Mouse (Mus musculus): ENCODE results near the gene Comt. TPM values are rescaled to one million over a fixed set of nuclear protein-coding genes. Genes with fewer than 3 reads are reported as not detected.

Comt gene
- 10 to 100 TPM; 78.2 to 82.4 TPM for total RNA-seq (2021)
- long read RNA-seq, transcript Comt-202 (5 exons, 1,866 nt) = major isoform, 38 of 50 reads
- long read RNA-seq, transcript Comt-201 (6 exons, 1,397 nt) = minor isoform, 7 of 50 reads
- long read RNA-seq, partial matches to known transcripts = 2 of 50 reads
- long read RNA-seq, other reads (novel, unspliced or antisense) = 3 of 50 reads

- no peak for DNase-seq (ENCODE audit: low spot score in 2 of 2)
Measured at GRCm38 (mm10) chr16:18426802-18427280, at the start of gene Comt. TSS of gene Comt (minus strand) at chr16:18426852.

GRCm38 (mm10) chr16:18474021-18474420, 47.4 kb upstream of the Comt start:
- no peak for DNase-seq (ENCODE audit: low spot score in 2 of 2)

- DNase-seq (ENCODE audit: low spot score in 2 of 2) = no peak
Measured at GRCm38 (mm10) chr16:18472976-18473375, 46.3 kb upstream of the Comt start.

GRCm38 (mm10) chr16:18472416-18472815, 45.8 kb upstream of the Comt start:
- DNase-seq (ENCODE audit: low spot score in 2 of 2) = no peak

GRCm38 (mm10) chr16:18471976-18472375, 45.3 kb upstream of the Comt start:
- no peak for DNase-seq (ENCODE audit: low spot score in 2 of 2)

GRCm38 (mm10) chr16:18471381-18471955, 44.8 kb upstream of the Comt start:
- no peak for DNase-seq (ENCODE audit: low spot score in 2 of 2)

GRCm38 (mm10) chr16:18470829-18471228, 44.2 kb upstream of the Comt start:
- DNase-seq (ENCODE audit: low spot score in 2 of 2) = no peak

GRCm38 (mm10) chr16:18464271-18464670, 37.6 kb upstream of the Comt start:
- no peak for DNase-seq (ENCODE audit: low spot score in 2 of 2)

- DNase-seq (ENCODE audit: low spot score in 2 of 2) = no peak
Measured at GRCm38 (mm10) chr16:18462598-18462997, 35.9 kb upstream of the Comt start.

GRCm38 (mm10) chr16:18462031-18462430, 35.4 kb upstream of the Comt start:
- no peak for DNase-seq (ENCODE audit: low spot score in 2 of 2)

GRCm38 (mm10) chr16:18460826-18461225, 34.2 kb upstream of the Comt start:
- DNase-seq (ENCODE audit: low spot score in 2 of 2) = no peak

- no peak for DNase-seq (ENCODE audit: low spot score in 2 of 2)
Measured at GRCm38 (mm10) chr16:18459955-18460370, 33.3 kb upstream of the Comt start.

- no peak for DNase-seq (ENCODE audit: low spot score in 2 of 2)
Measured at GRCm38 (mm10) chr16:18459335-18459954, 32.8 kb upstream of the Comt start.

GRCm38 (mm10) chr16:18458661-18459060, 32.0 kb upstream of the Comt start:
- DNase-seq (ENCODE audit: low spot score in 2 of 2) = no peak

- no peak for DNase-seq (ENCODE audit: low spot score in 2 of 2)
Measured at GRCm38 (mm10) chr16:18455407-18455806, 28.8 kb upstream of the Comt start.

GRCm38 (mm10) chr16:18453846-18454245, 27.2 kb upstream of the Comt start:
- no peak for DNase-seq (ENCODE audit: low spot score in 2 of 2)

- DNase-seq (ENCODE audit: low spot score in 2 of 2) = peak; percentile 56 to 76
Measured at GRCm38 (mm10) chr16:18452361-18452862, 25.8 kb upstream of the Comt start.

- peak; percentile 72 to 90 for DNase-seq (ENCODE audit: low spot score in 2 of 2)
Measured at GRCm38 (mm10) chr16:18451486-18452181, 25.0 kb upstream of the Comt start.

- no peak for DNase-seq (ENCODE audit: low spot score in 2 of 2)
Measured at GRCm38 (mm10) chr16:18449005-18449404, 22.4 kb upstream of the Comt start.

GRCm38 (mm10) chr16:18448104-18448503, 21.5 kb upstream of the Comt start:
- DNase-seq (ENCODE audit: low spot score in 2 of 2) = no peak

GRCm38 (mm10) chr16:18447243-18447642, 20.6 kb upstream of the Comt start:
- DNase-seq (ENCODE audit: low spot score in 2 of 2) = no peak

- DNase-seq (ENCODE audit: low spot score in 2 of 2) = peak; percentile 92 to 100
Measured at GRCm38 (mm10) chr16:18443385-18443841, 16.8 kb upstream of the Comt start.

Measured in layer of hippocampus, adult 18-20 months (tissue).